Mouse (Mus musculus) CH12.LX (cell line): Measurements from ENCODE around the gene Olfr25. TPM values are rescaled to one million over a fixed set of nuclear protein-coding genes. Genes with fewer than 3 reads are reported as not detected.

Experiments
- DNase-seq: peaks from one replicate; pipeline ENCODE4 v3.0.0-alpha.2; 2013; ENCODE audit errors: extremely low read depth
- H3K27ac ChIP-seq: 2 replicates; pipeline ENCODE4 v1.5.1; 2012; ENCODE audit warnings: low read depth, mild to moderate bottlenecking, control low read depth, moderate library complexity; ENCODE audit not compliant: insufficient read depth
- H3K27me3 ChIP-seq: replicated peaks from 2 replicates; pipeline ENCODE3; 2012; ENCODE audit warnings: inconsistent platforms
- H3K36me3 ChIP-seq, 2 experiments: replicated peaks in 1 of 2; 2 replicates each; pipeline versions ENCODE3 to v1.6.1; 2012; ENCODE audit warnings: inconsistent platforms in 1 of 2, low read length in 1 of 2, mild to moderate bottlenecking in 1 of 2, mixed read lengths in 1 of 2, moderate library complexity in 1 of 2; ENCODE audit not compliant: control insufficient read depth in 1 of 2, insufficient read depth in 1 of 2
- H3K4me1 ChIP-seq, 2 experiments: 2 replicates each; pipeline ENCODE4 v1.6.1; 2012; ENCODE audit warnings: inconsistent platforms in 1 of 2, moderate library complexity in 1 of 2; ENCODE audit not compliant: insufficient read depth in 2 of 2, control insufficient read depth in 1 of 2
- H3K4me2 ChIP-seq: 2 replicates; pipeline ENCODE4 v1.6.1; 2012; ENCODE audit warnings: low read depth, mild to moderate bottlenecking, control low read depth; ENCODE audit not compliant: poor library complexity, insufficient read depth, severe bottlenecking
- H3K4me3 ChIP-seq, 3 experiments: fragments of 150-350 bp in 1 of 3; sonication (generic) in 1 of 3; replicated peaks in 1 of 3; 2 replicates each; pipeline versions ENCODE3 to v1.5.1; 2011 to 2012; ENCODE audit warnings: low read depth in 2 of 3, low read length in 2 of 3, mild to moderate bottlenecking in 2 of 3, moderate library complexity in 2 of 3, control low read depth in 1 of 3, improper control_type of control experiment in 1 of 3, inconsistent platforms in 1 of 3, mixed read lengths in 1 of 3; ENCODE audit not compliant: poor library complexity in 1 of 3
- H3K79me2 ChIP-seq: replicated peaks from 2 replicates; pipeline ENCODE4 v1.6.1; 2012; ENCODE audit warnings: mild to moderate bottlenecking, moderate library complexity; ENCODE audit not compliant: control insufficient read depth, poor library complexity, insufficient read depth, severe bottlenecking; ENCODE audit errors: extremely low read depth
- H3K9ac ChIP-seq: 2 replicates; pipeline ENCODE4 v1.6.1; 2012; ENCODE audit warnings: low read depth, mild to moderate bottlenecking, control low read depth, moderate library complexity; ENCODE audit not compliant: insufficient read depth
- H3K9me3 ChIP-seq: replicated peaks from 2 replicates; pipeline ENCODE3; 2012; ENCODE audit warnings: low read length, inconsistent platforms, mixed read lengths
- BHLHE40 ChIP-seq: IDR thresholded peaks from 2 replicates; pipeline ENCODE4 v1.6.1; 2011; ENCODE audit warnings: mild to moderate bottlenecking, low read depth, low read length, improper control_type of control experiment
- CHD1 ChIP-seq: IDR thresholded peaks from 2 replicates; pipeline ENCODE4 v1.6.1; 2012; ENCODE audit warnings: low read depth, low read length, improper control_type of control experiment, inconsistent platforms
- ELF1 ChIP-seq: IDR thresholded peaks from 2 replicates; pipeline ENCODE4 v1.6.1; 2014; ENCODE audit warnings: low read depth, mild to moderate bottlenecking, inconsistent platforms, low read length, improper control_type of control experiment
- HCFC1 ChIP-seq: IDR thresholded peaks from 2 replicates; pipeline ENCODE4 v1.6.1; 2012; ENCODE audit warnings: low read depth, mild to moderate bottlenecking, inconsistent platforms, low read length, improper control_type of control experiment
- JUN ChIP-seq: IDR thresholded peaks from 2 replicates; pipeline ENCODE4 v1.6.1; 2011; ENCODE audit warnings: low read depth, mild to moderate bottlenecking, low read length, improper control_type of control experiment, moderate library complexity; ENCODE audit not compliant: insufficient read depth
- KAT2A ChIP-seq: IDR thresholded peaks from 2 replicates; pipeline ENCODE4 v1.6.1; 2012; ENCODE audit warnings: low read length, improper control_type of control experiment, inconsistent platforms; ENCODE audit not compliant: insufficient replicate concordance
- MAX ChIP-seq: IDR thresholded peaks from 2 replicates; pipeline ENCODE4 v1.6.1; 2011; ENCODE audit warnings: low read length, improper control_type of control experiment
- MXI1 ChIP-seq: IDR thresholded peaks from 2 replicates; pipeline ENCODE4 v1.6.1; 2011; ENCODE audit warnings: mild to moderate bottlenecking, low read depth, low read length, improper control_type of control experiment
- POLR2A ChIP-seq: IDR thresholded peaks from 2 replicates; pipeline ENCODE4 v1.6.1; 2011; ENCODE audit warnings: low read depth, mild to moderate bottlenecking, improper control_type of control experiment, low read length
- SIN3A ChIP-seq: IDR thresholded peaks from 2 replicates; pipeline ENCODE4 v1.6.1; 2012; ENCODE audit warnings: low read length, improper control_type of control experiment, inconsistent platforms
- SMC3 ChIP-seq: IDR thresholded peaks from 2 replicates; pipeline ENCODE4 v1.6.1; 2011; ENCODE audit warnings: low read depth, low read length, improper control_type of control experiment
- TBP ChIP-seq: conservative IDR thresholded peaks from 2 replicates; pipeline ENCODE4 v1.6.1; 2011; ENCODE audit warnings: low read depth, low read length, improper control_type of control experiment
- TCF12 ChIP-seq: IDR thresholded peaks from 2 replicates; pipeline ENCODE4 v1.6.1; 2014; ENCODE audit warnings: low read depth, mild to moderate bottlenecking, inconsistent platforms, low read length, improper control_type of control experiment
- UBTF ChIP-seq: IDR thresholded peaks from 2 replicates; pipeline ENCODE4 v1.6.1; 2012; ENCODE audit warnings: low read depth, mild to moderate bottlenecking, inconsistent platforms, low read length, improper control_type of control experiment, moderate library complexity
- USF2 ChIP-seq: conservative IDR thresholded peaks from 2 replicates; pipeline ENCODE4 v1.6.1; 2011; ENCODE audit warnings: low read depth, low read length, improper control_type of control experiment
- ZKSCAN1 ChIP-seq: IDR thresholded peaks from 2 replicates; pipeline ENCODE4 v1.6.1; 2012; ENCODE audit warnings: low read depth, inconsistent platforms, low read length, improper control_type of control experiment, borderline replicate concordance
- ZNF384 ChIP-seq: IDR thresholded peaks from 2 replicates; pipeline ENCODE4 v1.6.1; 2012; ENCODE audit warnings: low read depth, low read length, improper control_type of control experiment, inconsistent platforms
- dilution Hi-C: fragments of 300-500 bp; cut with MboI; formaldehyde crosslinking; loops from 2 replicates; pipeline ENCODE4 v1.14.3; 2020; ENCODE audit warnings: low sequenced_read_pairs; ENCODE audit not compliant: extremely low pct_unique_long_range_greater_than_20kb, extremely low pct_ligation_motif_present
- in situ Hi-C: fragments of 300-500 bp; cut with MboI; formaldehyde crosslinking; loops from 3 replicates; pipeline ENCODE4 v1.14.3; 2019; ENCODE audit warnings: low sequenced_read_pairs, low pct_ligation_motif_present, low pct_unique_long_range_greater_than_20kb, mixed read lengths
- polyA plus RNA-seq: library from polyadenylated mRNA; unstranded; fragments of >175 nt; gene quantifications from 2 replicates; pipeline ENCODE4 v1.2.1, GENCODE M21; 2012; ENCODE audit warnings: low read depth; ENCODE audit not compliant: insufficient read length
- total RNA-seq, 2 experiments: library from RNA; depleted of rRNA; stranded (reverse); fragments of 300-350 nt in 1 of 2; fragments of >200 nt in 1 of 2; gene quantifications; 2 replicates each; pipeline ENCODE4 v1.2.3; 2012 to 2014

Olfr25 gene
- total RNA-seq (2012; rRNA removed) (not detected in 2 replicates), total RNA-seq (2014; rRNA removed) (not detected in 2 replicates), polyA plus RNA-seq (not detected in 2 replicates)

DNA sequence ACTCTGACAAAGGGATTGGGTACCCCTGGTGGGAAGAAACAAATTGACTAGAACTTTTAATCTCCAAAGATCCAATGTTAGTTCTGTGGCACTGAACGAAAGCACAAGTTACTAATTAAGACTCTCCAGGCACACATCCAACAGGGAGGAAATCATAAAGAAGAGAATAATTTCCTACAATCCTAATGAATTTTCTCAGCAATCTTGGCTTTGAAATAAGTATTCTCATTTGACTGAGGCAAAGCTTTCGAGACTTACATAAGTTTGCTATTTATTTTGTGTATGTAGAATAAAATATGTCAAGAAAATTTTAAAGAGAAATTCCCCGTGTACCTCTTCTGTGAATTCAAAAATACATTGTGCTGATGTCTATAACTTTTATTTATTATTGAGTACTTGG is at the start of gene Olfr25:
Gene Olfr25, plus strand, starts transcription at position 301 of the 400 bp plus-strand sequence.
- no peaks in the 10 kb centered on the region for H3K36me3 ChIP-seq
- TF ChIP-seq SIN3A = no peak
- no peak for TF ChIP-seq ZKSCAN1
- TF ChIP-seq ZNF384 = no peak
- no peak for TF ChIP-seq HCFC1
- TF ChIP-seq TBP = no peak
- TF ChIP-seq KAT2A = no peak
- no peak for TF ChIP-seq ELF1
- TF ChIP-seq, all 38 proteins: peak for 0
- in situ Hi-C loops = no loop called here

DNA sequence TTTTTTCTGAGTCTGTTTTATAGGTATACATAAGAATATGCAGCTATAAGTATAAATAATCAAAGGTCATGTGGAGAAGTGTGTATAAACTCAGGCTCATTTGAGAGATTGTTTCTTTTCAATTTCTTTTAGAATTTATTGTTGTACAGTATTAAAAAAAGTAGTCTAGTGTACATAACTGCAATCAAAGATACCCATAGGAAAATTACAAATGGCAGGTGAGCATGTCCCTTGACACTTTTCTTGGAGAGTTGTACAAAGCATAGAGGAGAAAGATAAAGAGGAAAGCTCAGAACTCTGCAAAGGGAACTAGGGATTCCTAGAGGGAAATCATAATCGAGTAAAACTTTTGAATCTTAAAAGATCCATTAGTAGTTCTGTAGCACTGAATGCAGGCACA is 38.1 kb upstream of the Olfr25 start, which contains the start of gene Olfr896-ps1:
Gene Olfr896-ps1, plus strand, starts transcription at position 301 of the 400 bp plus-strand sequence.
- Histone ChIP-seq H3K79me2 (no peaks in the 10 kb centered on the region), H3K4me1 (peaks cover 0 to 8% of the 10 kb centered on the region in 2 experiments; a peak in 1 of 4 replicates), H3K4me3 (no peak within 1 kb of the TSS), H3K4me2 (no peak within 1 kb of the TSS), H3K9ac (no peak within 1 kb of the TSS), H3K27me3 (no peaks in the 10 kb centered on the region), H3K27ac (no peak within 1 kb of the TSS), H3K36me3 (no peaks in the 10 kb centered on the region), H3K9me3 (no peaks in the 10 kb centered on the region)
- dilution Hi-C loops = no loop called here
- no peak for TF ChIP-seq CHD1
- TF ChIP-seq POLR2A = no peak
- no peak for TF ChIP-seq SMC3
- TF ChIP-seq MXI1 = no peak
- no peak for TF ChIP-seq UBTF
- no peak for TF ChIP-seq TCF12
- no peak for TF ChIP-seq USF2
- TF ChIP-seq JUN = no peak
- TF ChIP-seq MAX = no peak
- TF ChIP-seq BHLHE40 = no peak
- TF ChIP-seq TBP = no peak
- in situ Hi-C loops = no loop called here
- DNase-seq = no peak

More for the DNA sequence above, at the start of gene Olfr25:
- H3K4me3 ChIP-seq = no peak within 1 kb of the TSS
- H3K27ac ChIP-seq = no peak within 1 kb of the TSS
- H3K9me3 ChIP-seq = no peaks in the 10 kb centered on the region
- H3K27me3 ChIP-seq = no peaks in the 10 kb centered on the region
- dilution Hi-C loops = no loop called here
- H3K4me1 ChIP-seq = peaks cover 0 to 8% of the 10 kb centered on the region in 2 experiments; a peak in 1 of 4 replicates
- no peaks in the 10 kb centered on the region for H3K79me2 ChIP-seq
- no peak for DNase-seq
- no peak within 1 kb of the TSS for H3K9ac ChIP-seq
- H3K4me2 ChIP-seq = no peak within 1 kb of the TSS
